Mouse (Mus musculus): ENCODE results near the gene Myo1h. TPM values are rescaled to one million over a fixed set of nuclear protein-coding genes. Genes with fewer than 3 reads are reported as not detected.

The Myo1h gene
- polyA plus RNA-seq, 1 experiment from 2014 or later, result 2.2 TPM

DNA sequence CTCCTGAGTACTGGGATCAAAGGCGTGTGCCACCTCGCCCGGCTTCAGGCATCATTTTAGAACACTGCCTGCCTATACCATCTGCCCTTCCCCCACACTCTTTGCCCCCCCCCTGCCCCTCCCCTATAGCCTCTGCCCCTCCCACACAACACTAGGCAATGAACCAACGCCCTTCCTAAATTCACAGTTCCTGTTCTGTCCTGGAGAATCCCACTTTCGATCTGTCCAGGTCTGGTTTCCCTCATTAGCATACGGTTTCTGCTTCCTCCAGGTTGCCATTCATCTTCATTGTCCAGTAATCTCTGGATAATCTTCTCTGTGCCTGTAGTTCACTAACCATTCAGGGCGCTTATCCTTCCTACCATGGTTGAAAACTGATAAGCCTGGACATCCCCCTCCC, 54.6 kb downstream of the Myo1h start:
- no peak overlapping the region for H3K9ac ChIP-seq
- no peaks in the 10 kb centered on the region for H3K36me3 ChIP-seq
- WGBS, result 89% methylated on average over 7 of the region's 7 CpGs
- H3K4me2 ChIP-seq, result no peak overlapping the region
- H3K4me3 ChIP-seq, result no peak overlapping the region
- no peak overlapping the region for H3K27ac ChIP-seq
- no peaks in the 10 kb centered on the region for H3K27me3 ChIP-seq
- no peaks in the 10 kb centered on the region for H3K9me3 ChIP-seq
- no peaks in the 10 kb centered on the region for H3K4me1 ChIP-seq
- ATAC-seq (ENCODE audit: insufficient number of reproducible peaks, low FRiP score, low TSS enrichment, low read depth), result no peak

DNA sequence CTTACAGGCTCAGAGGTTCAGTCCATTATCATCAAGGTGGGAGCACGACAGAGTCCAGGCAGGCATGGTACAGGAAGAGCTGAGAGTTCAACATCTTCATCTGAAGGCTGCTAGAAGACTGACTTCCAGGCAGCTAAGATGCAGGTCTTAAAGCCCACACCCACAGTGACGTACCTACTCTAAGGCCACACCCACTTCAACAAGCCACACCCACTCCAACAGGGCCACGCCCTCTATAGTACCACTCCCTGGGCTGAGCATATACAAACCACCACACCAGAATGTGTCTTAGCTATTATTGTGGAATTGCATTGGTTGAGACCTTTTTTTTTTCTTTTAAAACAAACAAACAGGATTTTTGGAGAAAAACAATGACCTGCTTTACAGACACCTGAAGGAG, 56.6 kb downstream of the Myo1h start:
- Histone ChIP-seq H3K4me1 (no peaks in the 10 kb centered on the region), H3K9ac (no peak overlapping the region), H3K27me3 (0 out of 2 replicates have a peak, but pooled peaks cover 3% of the 10 kb centered on the region), H3K4me2 (no peak overlapping the region), H3K9me3 (no peaks in the 10 kb centered on the region), H3K4me3 (no peak overlapping the region), H3K27ac (no peak overlapping the region), H3K36me3 (no peaks in the 10 kb centered on the region)
- WGBS, result 55% methylated on average over 3 of the region's 3 CpGs
- ATAC-seq (ENCODE audit: insufficient number of reproducible peaks, low FRiP score, low TSS enrichment, low read depth), result no peak

DNA sequence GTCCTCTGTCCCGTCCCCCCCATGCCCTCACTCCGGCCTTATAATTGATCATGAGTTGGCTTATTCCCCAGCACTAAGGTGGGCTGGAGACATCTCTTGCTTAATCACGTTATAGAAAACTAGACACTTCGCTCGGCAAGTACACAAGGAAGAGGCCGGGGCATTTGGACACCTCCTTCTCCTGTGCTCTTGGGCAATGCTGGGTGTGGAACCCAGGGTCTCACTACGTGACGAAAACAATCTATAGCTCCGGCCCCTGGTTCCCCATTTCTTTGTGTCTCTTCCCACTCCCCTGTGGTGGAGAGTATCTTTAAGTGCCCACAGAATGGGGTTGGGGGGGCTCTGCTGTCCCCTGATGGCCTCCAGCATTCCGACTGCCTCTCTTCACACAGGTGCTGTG, 58.0 kb downstream of the Myo1h start:
- H3K4me1 ChIP-seq, result no peaks in the 10 kb centered on the region
- no peaks in the 10 kb centered on the region for H3K36me3 ChIP-seq
- 82% methylated on average over 10 of the region's 10 CpGs for WGBS
- no peak for ATAC-seq (ENCODE audit: insufficient number of reproducible peaks, low FRiP score, low TSS enrichment, low read depth)
- H3K9ac ChIP-seq, result no peak overlapping the region
- no peaks in the 10 kb centered on the region for H3K9me3 ChIP-seq
- H3K4me2 ChIP-seq, result no peak overlapping the region
- no peak overlapping the region for H3K27ac ChIP-seq
- H3K4me3 ChIP-seq, result no peak overlapping the region
- H3K27me3 ChIP-seq, result 0 out of 2 replicates have a peak, but pooled peaks cover 7% of the 10 kb centered on the region

DNA sequence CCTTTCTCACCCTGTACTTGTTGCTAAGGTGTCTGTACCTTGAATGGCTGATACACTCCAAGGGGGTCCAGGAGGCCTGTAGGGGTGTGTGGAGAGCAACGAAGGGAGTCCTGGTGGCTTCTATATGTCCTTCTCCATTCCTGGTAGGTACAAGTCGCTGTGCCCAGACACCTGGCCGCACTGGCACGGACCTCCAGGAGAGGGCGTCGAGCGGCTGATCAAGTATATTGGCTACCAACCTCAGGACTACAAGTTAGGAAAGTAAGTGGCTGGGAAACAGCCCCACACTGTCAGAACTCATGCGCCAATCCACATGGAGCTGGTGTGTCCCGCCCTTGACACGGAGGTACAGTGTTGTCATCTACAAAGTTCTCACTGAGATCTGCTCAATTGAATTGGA, 62.5 kb downstream of the Myo1h start:
- Histone ChIP-seq H3K9ac (no peak overlapping the region), H3K4me1 (peaks cover 5% of the 10 kb centered on the region), H3K9me3 (no peaks in the 10 kb centered on the region), H3K4me3 (no peak overlapping the region), H3K27me3 (0 out of 2 replicates have a peak, but pooled peaks cover 7% of the 10 kb centered on the region), H3K36me3 (no peaks in the 10 kb centered on the region), H3K4me2 (no peak overlapping the region), H3K27ac (no peak overlapping the region)
- ATAC-seq (ENCODE audit: insufficient number of reproducible peaks, low FRiP score, low TSS enrichment, low read depth), result no peak
- 62% methylated on average over 10 of the region's 10 CpGs for WGBS

DNA sequence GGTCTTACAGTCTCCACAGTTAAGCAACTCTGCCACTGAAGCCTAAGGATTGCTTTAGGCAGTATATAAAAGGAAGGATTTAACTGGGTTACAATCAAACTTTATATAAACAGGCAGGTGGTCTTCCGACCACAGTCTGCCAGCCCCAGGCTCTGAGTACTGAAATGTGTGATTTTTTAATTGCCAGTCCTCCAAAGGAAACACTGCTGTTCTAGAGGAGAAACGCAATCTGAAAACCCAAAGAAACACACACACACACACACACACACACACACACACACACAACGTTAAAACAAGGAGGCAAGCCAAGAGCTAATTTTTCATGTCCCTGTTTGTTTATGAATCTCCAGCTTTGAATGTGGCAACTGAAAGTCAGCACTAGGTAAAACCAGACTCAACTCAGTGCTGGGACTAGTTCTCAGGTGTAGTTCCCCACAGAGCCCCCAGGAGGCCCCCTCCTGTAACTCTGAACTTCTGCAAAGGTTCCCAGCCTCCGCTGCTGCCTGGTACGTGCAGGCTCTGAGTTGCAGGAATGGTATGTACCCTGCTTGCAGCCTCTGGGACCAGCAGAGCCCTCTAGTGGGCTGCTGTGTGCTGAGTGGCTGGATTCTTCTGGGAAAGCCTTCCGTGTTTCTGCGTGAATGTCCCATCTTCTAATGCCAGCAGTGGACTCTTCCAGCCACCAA, 67.4 kb downstream of the Myo1h start:
- peak overlapping the region; percentile 84 for H3K27ac ChIP-seq
- H3K36me3 ChIP-seq, result peaks cover 24% of the 10 kb centered on the region
- 0 out of 2 replicates have a peak, but pooled peaks cover 2% of the 10 kb centered on the region for H3K27me3 ChIP-seq
- ATAC-seq (ENCODE audit: insufficient number of reproducible peaks, low FRiP score, low TSS enrichment, low read depth), result peak; percentile 82
- H3K4me2 ChIP-seq, result peak overlapping the region; percentile 27
- H3K9me3 ChIP-seq, result no peaks in the 10 kb centered on the region
- H3K4me1 ChIP-seq, result peaks cover 20% of the 10 kb centered on the region
- H3K9ac ChIP-seq, result no peak overlapping the region
- peak overlapping the region; percentile 13 for H3K4me3 ChIP-seq
- WGBS, result 12% methylated on average over 7 of the region's 7 CpGs

DNA sequence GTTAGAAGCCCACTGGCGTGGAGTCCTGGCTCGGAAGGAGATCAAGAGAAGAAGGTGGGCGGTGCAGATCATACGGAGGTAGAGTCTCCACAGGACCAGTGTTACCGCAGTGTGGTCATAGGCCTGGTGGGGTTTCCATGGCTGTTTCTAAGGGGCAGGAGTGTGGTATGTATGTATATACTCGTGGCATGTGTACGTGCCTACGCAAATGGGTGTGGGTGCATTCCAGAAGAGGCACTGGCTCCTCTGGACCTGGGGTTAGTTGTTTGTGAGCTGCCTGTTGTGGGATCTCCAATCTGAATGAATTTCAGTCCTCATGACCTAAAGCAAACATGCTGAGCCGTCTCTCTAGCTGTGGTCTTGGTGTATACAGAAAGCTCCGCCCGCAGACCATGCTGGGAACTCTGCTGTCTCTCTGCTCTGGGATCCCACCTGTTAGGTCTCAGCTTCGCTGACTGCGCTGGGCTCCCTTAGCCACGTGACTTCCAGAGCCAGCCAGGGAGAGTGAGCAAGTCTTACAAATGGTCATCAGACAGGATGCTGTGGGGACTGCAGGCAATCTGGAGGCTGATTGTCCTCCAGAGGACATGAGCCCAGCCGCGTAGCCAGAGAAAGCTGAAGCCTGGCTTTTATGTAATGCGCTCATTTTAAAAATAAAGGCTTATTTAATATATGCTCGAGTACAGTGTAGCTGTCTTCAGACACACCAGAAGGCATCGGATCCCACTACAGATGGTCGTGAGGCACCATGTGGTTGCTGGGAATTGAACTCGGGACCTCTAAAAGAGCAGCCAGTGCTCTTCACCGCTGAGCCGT, 68.2 kb downstream of the Myo1h start:
- peak overlapping the region; percentile 84 for H3K27ac ChIP-seq
- 41% methylated on average over 23 of the region's 23 CpGs for WGBS
- peak overlapping the region; percentile 13 for H3K4me3 ChIP-seq
- peak; percentile 66 for ATAC-seq (ENCODE audit: insufficient number of reproducible peaks, low FRiP score, low TSS enrichment, low read depth)
- no peaks in the 10 kb centered on the region for H3K9me3 ChIP-seq
- no peak overlapping the region for H3K9ac ChIP-seq
- H3K27me3 ChIP-seq, result no peaks in the 10 kb centered on the region
- H3K36me3 ChIP-seq, result peaks cover 32% of the 10 kb centered on the region
- H3K4me2 ChIP-seq, result peak overlapping the region; percentile 27
- H3K4me1 ChIP-seq, result peaks cover 20% of the 10 kb centered on the region

DNA sequence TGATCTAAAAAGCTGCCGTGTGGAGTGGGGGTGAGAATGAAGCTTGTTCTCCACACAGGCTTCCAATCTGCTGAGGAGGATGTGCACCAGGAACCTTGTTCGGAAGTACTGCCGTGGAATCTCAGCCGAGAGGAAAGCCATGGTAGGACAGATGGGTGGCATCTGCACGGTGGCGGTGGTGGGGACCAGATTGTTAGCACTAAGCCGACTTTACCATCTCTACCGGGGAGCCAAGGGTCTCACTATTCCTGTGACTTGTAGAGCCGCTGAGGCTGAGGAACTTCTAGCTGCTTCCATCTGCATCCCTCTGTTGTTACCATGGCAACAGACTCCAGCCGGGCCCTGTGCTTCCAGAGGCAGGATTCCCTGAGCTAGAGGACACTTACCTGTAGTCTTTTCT, 69.9 kb downstream of the Myo1h start:
- 72% methylated on average over 10 of the region's 10 CpGs for WGBS
- no peak overlapping the region for H3K4me3 ChIP-seq
- no peak overlapping the region for H3K9ac ChIP-seq
- no peak overlapping the region for H3K27ac ChIP-seq
- no peak for ATAC-seq (ENCODE audit: insufficient number of reproducible peaks, low FRiP score, low TSS enrichment, low read depth)
- no peaks in the 10 kb centered on the region for H3K27me3 ChIP-seq
- no peak overlapping the region for H3K4me2 ChIP-seq
- H3K9me3 ChIP-seq, result no peaks in the 10 kb centered on the region
- H3K4me1 ChIP-seq, result peaks cover 23% of the 10 kb centered on the region
- H3K36me3 ChIP-seq, result peaks cover 49% of the 10 kb centered on the region

DNA sequence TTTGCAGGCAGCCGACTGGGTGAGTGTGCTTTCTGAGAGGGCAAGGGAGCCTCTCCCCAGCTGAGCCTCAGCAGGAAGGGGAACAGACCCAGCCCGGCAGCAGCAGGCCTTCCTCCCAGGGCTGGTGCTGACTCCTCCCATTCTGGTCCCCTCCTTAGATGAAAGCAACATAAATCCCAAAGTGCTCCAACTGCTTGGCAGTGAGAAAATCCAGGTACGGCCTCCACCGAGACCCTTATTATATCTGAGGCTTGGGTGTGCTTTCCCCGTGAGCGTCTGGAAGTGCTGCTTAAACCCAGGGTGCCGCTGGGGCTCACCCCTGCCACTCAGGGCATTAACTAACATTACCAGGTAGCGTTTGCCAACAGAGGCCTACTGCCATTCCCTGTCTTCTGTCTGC, 70.6 kb downstream of the Myo1h start:
- Histone ChIP-seq H3K27me3 (no peaks in the 10 kb centered on the region), H3K4me1 (peaks cover 27% of the 10 kb centered on the region), H3K9ac (no peak overlapping the region), H3K9me3 (no peaks in the 10 kb centered on the region), H3K36me3 (peaks cover 54% of the 10 kb centered on the region), H3K4me2 (no peak overlapping the region), H3K27ac (no peak overlapping the region; the same call in 1 of the 2 replicates), H3K4me3 (no peak overlapping the region)
- WGBS, result 45% methylated on average over 8 of the region's 8 CpGs
- no peak for ATAC-seq (ENCODE audit: insufficient number of reproducible peaks, low FRiP score, low TSS enrichment, low read depth)

DNA sequence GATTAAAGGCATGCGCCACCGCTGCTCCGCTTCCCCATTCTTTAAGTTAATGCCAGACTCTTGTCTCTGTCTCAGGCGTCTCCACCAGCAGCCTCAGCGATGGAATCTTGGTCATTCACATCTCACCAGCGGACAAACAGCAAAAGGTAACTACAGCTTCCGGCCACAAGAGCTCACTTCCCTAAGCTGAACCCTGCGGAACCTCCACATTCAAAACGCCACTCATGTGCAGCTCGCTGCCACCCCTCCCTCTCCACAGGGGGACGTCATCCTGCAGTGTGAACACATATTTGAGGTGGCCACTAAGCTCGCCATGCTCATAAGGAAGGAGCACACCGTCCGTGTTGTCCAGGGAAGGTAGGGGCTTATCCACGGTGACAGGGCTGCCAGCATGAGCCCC, 72.0 kb downstream of the Myo1h start:
- Histone ChIP-seq H3K9me3 (no peaks in the 10 kb centered on the region), H3K4me2 (no peak overlapping the region), H3K27me3 (no peaks in the 10 kb centered on the region), H3K9ac (no peak overlapping the region), H3K36me3 (peaks cover 68% of the 10 kb centered on the region), H3K4me1 (peaks cover 40% of the 10 kb centered on the region), H3K27ac (no peak overlapping the region), H3K4me3 (no peak overlapping the region)
- WGBS, result 87% methylated on average over 15 of the region's 15 CpGs
- no peak for ATAC-seq (ENCODE audit: insufficient number of reproducible peaks, low FRiP score, low TSS enrichment, low read depth)

DNA sequence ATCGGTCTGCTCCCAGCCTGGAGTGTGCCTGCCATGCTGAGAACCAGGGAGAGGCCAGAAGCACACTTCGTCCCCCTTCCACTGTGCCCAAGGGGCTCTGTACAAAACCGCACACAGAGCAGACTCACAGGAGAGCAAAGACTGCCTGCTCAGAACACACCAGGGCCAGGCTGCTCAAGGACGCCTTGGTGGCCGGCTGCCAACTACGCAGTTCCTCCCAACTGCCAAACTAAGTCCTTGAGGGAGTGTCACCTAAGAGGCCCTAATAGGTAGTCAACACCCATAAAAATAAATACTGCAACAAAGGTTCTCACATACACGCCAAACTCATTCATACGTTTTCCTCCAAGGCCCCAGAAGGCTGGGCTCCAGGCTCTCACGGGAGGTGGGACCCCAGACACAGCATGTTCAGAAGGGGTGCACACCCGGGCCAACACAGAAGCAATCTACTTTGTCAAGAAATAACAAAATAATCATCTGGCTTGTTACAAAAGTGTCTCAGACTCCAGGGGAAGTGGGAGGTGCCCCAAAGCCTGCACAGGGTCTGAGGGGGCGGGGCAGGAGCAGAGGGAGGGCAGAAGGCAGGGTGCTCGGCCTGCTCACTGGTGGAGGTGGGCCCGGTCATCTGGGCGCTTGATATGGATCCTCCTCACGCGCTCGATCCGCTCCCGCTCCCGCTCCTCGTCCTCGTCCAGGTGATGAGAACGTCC, 76.2 kb downstream of the Myo1h start:
- Histone ChIP-seq H3K4me2 (no peak overlapping the region), H3K27me3 (no peaks in the 10 kb centered on the region), H3K4me1 (peaks cover 35% of the 10 kb centered on the region), H3K9ac (no peak overlapping the region), H3K27ac (peak overlapping the region; percentile 67), H3K4me3 (no peak overlapping the region), H3K9me3 (no peaks in the 10 kb centered on the region), H3K36me3 (peaks cover 95% of the 10 kb centered on the region)
- ATAC-seq (ENCODE audit: insufficient number of reproducible peaks, low FRiP score, low TSS enrichment, low read depth), result peak; percentile 50; the same call in 1 of the 2 replicates
- WGBS, result 74% methylated on average over 23 of the region's 23 CpGs

DNA sequence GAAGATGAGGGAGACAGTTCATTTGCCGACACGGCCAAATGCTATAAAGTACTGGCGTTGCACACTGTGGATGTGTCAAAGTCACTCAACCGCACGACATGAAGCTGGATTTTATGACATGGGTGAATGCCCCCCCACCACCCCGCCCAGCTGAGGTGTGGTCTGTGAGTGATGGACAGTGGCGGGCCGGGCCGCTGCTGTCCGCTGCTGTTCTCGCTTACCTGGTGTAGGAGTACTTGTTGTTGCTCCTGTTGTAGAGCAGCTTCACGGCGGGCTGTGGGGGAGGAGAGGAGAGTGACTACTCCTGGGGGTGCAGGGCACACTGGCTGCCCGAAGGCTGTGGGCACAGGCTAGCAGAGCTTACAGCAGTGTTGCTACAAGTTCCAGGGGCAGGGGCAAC, 79.2 kb downstream of the Myo1h start:
- 85% methylated on average over 14 of the region's 14 CpGs for WGBS
- H3K4me1 ChIP-seq, result peaks cover 64% of the 10 kb centered on the region

More for the DNA sequence above, 79.2 kb downstream of the Myo1h start:
- no peaks in the 10 kb centered on the region for H3K27me3 ChIP-seq
- H3K9me3 ChIP-seq, result no peaks in the 10 kb centered on the region
- H3K9ac ChIP-seq, result no peak overlapping the region
- no peak overlapping the region for H3K27ac ChIP-seq
- H3K36me3 ChIP-seq, result peaks cover 84% of the 10 kb centered on the region
- ATAC-seq (ENCODE audit: insufficient number of reproducible peaks, low FRiP score, low TSS enrichment, low read depth), result no peak
- no peak overlapping the region for H3K4me2 ChIP-seq
- H3K4me3 ChIP-seq, result no peak overlapping the region

Data from limb, embryonic 15.5 days (tissue).